Mouse (Mus musculus): Measurements from ENCODE around the gene Cpeb3. TPM values are rescaled to one million over a fixed set of nuclear protein-coding genes. Genes with fewer than 3 reads are reported as not detected.

Cpeb3 gene
- polyA plus RNA-seq, 1 experiment from 2014 or later: 1.2 TPM

GRCm38 (mm10) chr19:37203371-37203770 is 5.0 kb downstream of the Cpeb3 start:
- DNase-seq (ENCODE audit: low spot score): no peak
- WGBS: 94% methylated on average over 1 of the region's 1 CpGs
- H3K4me1 ChIP-seq (replicated peaks; ENCODE audit: control insufficient read depth, insufficient read depth): no peaks in the 10 kb centered on the region
- no peak overlapping the region for H3K4me3 ChIP-seq (ENCODE audit: low read depth, low read length)
- no peaks in the 10 kb centered on the region for H3K9me3 ChIP-seq (ENCODE audit: control insufficient read depth, low read length)
- no peaks in the 10 kb centered on the region for H3K27me3 ChIP-seq (ENCODE audit: control insufficient read depth, insufficient read depth, low read length)
- no peak overlapping the region for H3K27ac ChIP-seq (replicated peaks)
- H3K36me3 ChIP-seq (ENCODE audit: control insufficient read depth, insufficient read depth, low read length): no peaks in the 10 kb centered on the region
- H3K9ac ChIP-seq (ENCODE audit: low read length): no peak overlapping the region
- TF ChIP-seq EP300 (optimal IDR thresholded peaks at IDR 0.05): no peak
- no peak overlapping the region for H3K4me2 ChIP-seq (replicated peaks; ENCODE audit: low read depth)
- no peak for ATAC-seq (ENCODE audit: low FRiP score, low TSS enrichment)

- WGBS: 73% methylated on average over 2 of the region's 2 CpGs
Observed at GRCm38 (mm10) chr19:37199889-37200288, 8.5 kb downstream of the Cpeb3 start.

DNA sequence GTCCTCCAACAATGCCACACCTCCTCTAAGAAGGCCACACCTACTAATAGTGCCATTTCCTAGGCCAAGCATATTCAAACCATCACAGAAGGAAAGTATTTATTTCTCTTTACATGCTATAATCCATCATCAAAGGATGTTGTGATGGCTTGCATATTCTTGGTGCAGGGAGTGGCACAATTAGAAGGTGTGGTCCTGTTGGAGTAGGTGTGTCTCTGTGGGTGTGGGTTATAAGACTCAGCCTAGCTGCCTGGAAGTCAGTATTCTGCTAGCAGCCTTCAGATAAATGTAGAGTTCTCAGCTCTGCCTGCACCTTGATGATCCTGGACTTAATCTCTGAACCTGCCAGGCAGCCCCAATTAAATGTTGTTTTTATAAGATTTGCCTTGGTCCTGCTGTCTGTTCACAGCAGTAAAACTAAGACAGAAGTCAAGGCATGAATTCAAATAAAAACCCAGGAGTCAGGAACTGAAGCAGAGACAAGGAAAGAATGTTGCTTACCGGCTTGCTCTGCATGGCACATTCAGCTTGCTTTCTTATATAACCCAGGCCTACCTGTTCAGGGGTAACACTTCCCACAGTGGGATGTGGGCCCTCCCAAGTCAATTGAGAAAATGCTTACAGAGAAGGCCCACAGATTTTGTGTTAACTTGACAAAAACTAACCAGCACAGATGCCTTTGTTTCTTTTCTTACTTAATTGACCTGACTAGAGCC is 10.1 kb downstream of the Cpeb3 start:
- no peaks in the 10 kb centered on the region for H3K36me3 ChIP-seq (ENCODE audit: control insufficient read depth, insufficient read depth, low read length)
- H3K27ac ChIP-seq (replicated peaks): no peak overlapping the region
- no peak overlapping the region for H3K4me3 ChIP-seq (ENCODE audit: low read depth, low read length)
- no peak for TF ChIP-seq EP300 (optimal IDR thresholded peaks at IDR 0.05)
- no peak for TF ChIP-seq CTCF (IDR thresholded peaks at IDR 0.05; ENCODE audit: low read depth)
- no peaks in the 10 kb centered on the region for H3K4me1 ChIP-seq (replicated peaks; ENCODE audit: control insufficient read depth, insufficient read depth)
- ATAC-seq (ENCODE audit: low FRiP score, low TSS enrichment) (no peak), DNase-seq (ENCODE audit: low spot score) (no peak)
- WGBS: 61% methylated on average over 1 of the region's 1 CpGs
- no peaks in the 10 kb centered on the region for H3K9me3 ChIP-seq (ENCODE audit: control insufficient read depth, low read length)
- no peaks in the 10 kb centered on the region for H3K27me3 ChIP-seq (ENCODE audit: control insufficient read depth, insufficient read depth, low read length)
- no peak overlapping the region for H3K9ac ChIP-seq (ENCODE audit: low read length)
- H3K4me2 ChIP-seq (replicated peaks; ENCODE audit: low read depth): no peak overlapping the region

More at GRCm38 (mm10) chr19:37199889-37200288, 8.5 kb downstream of the Cpeb3 start:
- no peak overlapping the region for H3K4me2 ChIP-seq (replicated peaks; ENCODE audit: low read depth)
- no peak overlapping the region for H3K27ac ChIP-seq (replicated peaks)
- H3K9ac ChIP-seq (ENCODE audit: low read length): no peak overlapping the region
- H3K36me3 ChIP-seq (ENCODE audit: control insufficient read depth, insufficient read depth, low read length): no peaks in the 10 kb centered on the region
- H3K27me3 ChIP-seq (ENCODE audit: control insufficient read depth, insufficient read depth, low read length): no peaks in the 10 kb centered on the region
- no peak for ATAC-seq (ENCODE audit: low FRiP score, low TSS enrichment)
- H3K4me1 ChIP-seq (replicated peaks; ENCODE audit: control insufficient read depth, insufficient read depth): no peaks in the 10 kb centered on the region
- TF ChIP-seq CTCF (IDR thresholded peaks at IDR 0.05; ENCODE audit: low read depth): no peak
- TF ChIP-seq EP300 (optimal IDR thresholded peaks at IDR 0.05): no peak
- no peaks in the 10 kb centered on the region for H3K9me3 ChIP-seq (ENCODE audit: control insufficient read depth, low read length)
- DNase-seq (ENCODE audit: low spot score): no peak
- H3K4me3 ChIP-seq (ENCODE audit: low read depth, low read length): no peak overlapping the region

GRCm38 (mm10) chr19:37192475-37193058 is 15.8 kb downstream of the Cpeb3 start:
- Histone ChIP-seq H3K36me3 (ENCODE audit: control insufficient read depth, insufficient read depth, low read length) (no peaks in the 10 kb centered on the region), H3K4me3 (ENCODE audit: low read depth, low read length) (no peak overlapping the region), H3K9me3 (ENCODE audit: control insufficient read depth, low read length) (no peaks in the 10 kb centered on the region), H3K4me1 (replicated peaks; ENCODE audit: control insufficient read depth, insufficient read depth) (no peaks in the 10 kb centered on the region), H3K27ac (replicated peaks) (no peak overlapping the region), H3K27me3 (ENCODE audit: control insufficient read depth, insufficient read depth, low read length) (no peaks in the 10 kb centered on the region), H3K9ac (ENCODE audit: low read length) (no peak overlapping the region), H3K4me2 (replicated peaks; ENCODE audit: low read depth) (no peak overlapping the region)
- TF ChIP-seq EP300 (optimal IDR thresholded peaks at IDR 0.05): no peak
- ATAC-seq (ENCODE audit: low FRiP score, low TSS enrichment) (no peak), DNase-seq (ENCODE audit: low spot score) (no peak)
- 75% methylated on average over 5 of the region's 5 CpGs for WGBS

- Histone ChIP-seq H3K36me3 (ENCODE audit: control insufficient read depth, insufficient read depth, low read length) (no peaks in the 10 kb centered on the region), H3K4me1 (replicated peaks; ENCODE audit: control insufficient read depth, insufficient read depth) (no peaks in the 10 kb centered on the region), H3K9me3 (ENCODE audit: control insufficient read depth, low read length) (no peaks in the 10 kb centered on the region), H3K27me3 (ENCODE audit: control insufficient read depth, insufficient read depth, low read length) (no peaks in the 10 kb centered on the region), H3K27ac (replicated peaks) (no peak overlapping the region), H3K9ac (ENCODE audit: low read length) (no peak overlapping the region), H3K4me2 (replicated peaks; ENCODE audit: low read depth) (no peak overlapping the region), H3K4me3 (ENCODE audit: low read depth, low read length) (no peak overlapping the region)
- WGBS: 63% methylated on average over 4 of the region's 4 CpGs
- no peak for DNase-seq (ENCODE audit: low spot score)
- ATAC-seq (ENCODE audit: low FRiP score, low TSS enrichment): no peak
- TF ChIP-seq EP300 (optimal IDR thresholded peaks at IDR 0.05) (no peak), CTCF (IDR thresholded peaks at IDR 0.05; ENCODE audit: low read depth) (no peak)
Observed at GRCm38 (mm10) chr19:37188366-37188948, 19.9 kb downstream of the Cpeb3 start.
